Mouse (Mus musculus) CH12.LX (cell line): ENCODE results near the gene Mavs.

Experiments used
- CHD1 ChIP-seq: IDR thresholded peaks from 2 replicates; pipeline ENCODE4 v1.6.1; 2012; ENCODE audit warnings: low read depth, low read length, improper control_type of control experiment, inconsistent platforms
- CTCF ChIP-seq, 2 experiments: IDR thresholded peaks in 1 of 2; conservative IDR thresholded peaks in 1 of 2; 2 replicates each; pipeline ENCODE4 v1.5.1; 2011 to 2012; ENCODE audit warnings: low read depth in 2 of 2, low read length in 2 of 2, improper control_type of control experiment in 1 of 2, inconsistent platforms in 1 of 2, mild to moderate bottlenecking in 1 of 2, moderate library complexity in 1 of 2
- E2F4 ChIP-seq: IDR thresholded peaks from 2 replicates; pipeline ENCODE4 v1.6.1; 2011; ENCODE audit warnings: low read depth, low read length, improper control_type of control experiment; ENCODE audit not compliant: insufficient replicate concordance
- ETS1 ChIP-seq: conservative IDR thresholded peaks from 2 replicates; pipeline ENCODE4 v1.6.1; 2012; ENCODE audit warnings: low read depth, mild to moderate bottlenecking, inconsistent platforms, low read length, improper control_type of control experiment, moderate library complexity
- MAX ChIP-seq: IDR thresholded peaks from 2 replicates; pipeline ENCODE4 v1.6.1; 2011; ENCODE audit warnings: low read length, improper control_type of control experiment
- RCOR1 ChIP-seq: conservative IDR thresholded peaks from 2 replicates; pipeline ENCODE4 v1.6.1; 2012; ENCODE audit warnings: low read depth, mild to moderate bottlenecking, inconsistent platforms, low read length, improper control_type of control experiment
- ZNF384 ChIP-seq: IDR thresholded peaks from 2 replicates; pipeline ENCODE4 v1.6.1; 2012; ENCODE audit warnings: low read depth, low read length, improper control_type of control experiment, inconsistent platforms

GRCm38 (mm10) chr2:131276722-131277121, 42.9 kb downstream of the Mavs start:
- TF ChIP-seq CTCF (conservative IDR thresholded peaks at IDR 0.05 in 1 of 2, IDR thresholded peaks at IDR 0.05 in 1 of 2; ENCODE audit: low read depth in 2 of 2, low read length in 2 of 2) (no peak), ETS1 (no peak), MAX (no peak), ZNF384 (no peak), E2F4 (no peak), RCOR1 (no peak), CHD1 (no peak)
